Mouse (Mus musculus): ENCODE measurements around the gene Ifngr2.

Gene Ifngr2

DNA sequence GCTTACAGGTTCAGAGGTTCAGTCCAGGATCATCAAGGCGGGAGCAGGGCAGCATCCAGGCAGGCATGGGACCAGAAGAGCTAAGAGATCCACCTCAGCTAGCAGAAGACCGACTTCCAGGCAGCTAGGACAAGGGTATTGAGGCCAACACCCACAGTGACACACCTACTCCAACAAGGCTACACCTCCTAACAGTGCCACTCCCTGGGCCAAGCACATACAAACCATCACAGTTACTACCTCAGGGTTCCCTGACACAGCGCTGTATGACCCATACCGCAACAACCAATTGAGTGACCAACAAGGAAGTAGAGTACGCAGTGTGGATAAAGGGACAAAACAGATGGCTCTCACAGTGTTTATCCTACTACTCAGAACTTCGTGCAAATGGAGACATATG lies 10.5 kb upstream of the Ifngr2 start:
- DNase-seq (ENCODE audit: low read depth, low spot score), result no peak

DNA sequence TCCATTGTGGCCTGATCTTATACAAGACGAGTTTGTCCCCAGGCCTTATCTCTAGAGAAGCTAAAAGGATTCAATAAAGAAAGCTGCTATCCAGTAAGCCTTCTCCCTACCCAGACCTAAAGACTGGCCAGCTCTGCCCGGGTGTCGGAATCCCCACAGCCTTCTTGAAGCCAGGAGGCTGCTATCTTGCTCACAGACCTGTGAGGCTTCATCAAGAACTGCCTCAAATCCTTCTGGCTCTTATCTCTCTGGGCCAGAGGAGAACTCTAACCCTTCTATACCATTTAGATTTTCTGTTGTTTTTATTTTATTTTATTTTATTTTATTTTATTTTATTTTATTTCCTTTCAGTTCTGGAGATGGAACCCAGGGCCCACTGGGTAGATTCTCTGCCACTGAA lies 9.8 kb upstream of the Ifngr2 start:
- DNase-seq (ENCODE audit: low read depth, low spot score), result no peak

DNA sequence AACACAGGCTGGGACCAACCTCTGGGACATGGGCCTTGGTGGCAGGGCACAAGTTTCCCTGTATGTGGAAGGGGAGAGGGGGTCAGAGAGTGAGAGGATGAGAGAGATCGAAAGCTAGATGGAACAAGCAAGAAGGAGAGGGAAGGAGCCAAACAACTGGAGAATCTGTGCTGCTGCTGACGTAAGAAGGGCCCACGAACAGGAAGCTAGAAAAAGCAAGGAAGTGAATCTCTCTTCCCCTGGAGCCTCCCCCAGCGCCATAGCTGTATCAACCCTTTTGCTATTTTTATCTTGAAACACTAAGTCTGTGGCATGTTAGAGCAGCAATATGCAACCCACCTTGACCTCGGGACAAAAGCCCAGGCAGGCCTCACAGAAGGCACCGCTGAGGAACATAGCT lies 8.8 kb upstream of the Ifngr2 start:
- no peak for DNase-seq (ENCODE audit: low read depth, low spot score)

DNA sequence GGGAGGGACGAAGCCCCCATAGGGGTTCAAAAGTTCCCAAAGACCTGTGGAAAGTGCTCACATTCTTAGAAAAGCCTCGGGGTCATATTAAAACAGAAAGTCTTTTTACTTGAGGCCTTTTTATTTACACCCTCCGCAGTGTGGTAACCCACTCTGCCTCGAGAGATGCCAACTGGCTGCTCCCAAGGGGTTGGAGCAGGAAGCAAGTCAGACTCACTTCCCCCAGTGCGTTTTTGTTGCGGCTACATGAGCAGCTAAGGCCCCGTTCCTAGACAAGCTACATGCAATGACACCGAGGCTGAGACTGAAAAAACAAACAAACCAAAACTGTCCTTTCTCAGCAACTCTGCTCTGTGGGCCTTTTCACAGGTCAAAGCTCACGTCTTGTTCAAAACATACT lies 8.4 kb upstream of the Ifngr2 start:
- DNase-seq (ENCODE audit: low read depth, low spot score), result no peak

DNA sequence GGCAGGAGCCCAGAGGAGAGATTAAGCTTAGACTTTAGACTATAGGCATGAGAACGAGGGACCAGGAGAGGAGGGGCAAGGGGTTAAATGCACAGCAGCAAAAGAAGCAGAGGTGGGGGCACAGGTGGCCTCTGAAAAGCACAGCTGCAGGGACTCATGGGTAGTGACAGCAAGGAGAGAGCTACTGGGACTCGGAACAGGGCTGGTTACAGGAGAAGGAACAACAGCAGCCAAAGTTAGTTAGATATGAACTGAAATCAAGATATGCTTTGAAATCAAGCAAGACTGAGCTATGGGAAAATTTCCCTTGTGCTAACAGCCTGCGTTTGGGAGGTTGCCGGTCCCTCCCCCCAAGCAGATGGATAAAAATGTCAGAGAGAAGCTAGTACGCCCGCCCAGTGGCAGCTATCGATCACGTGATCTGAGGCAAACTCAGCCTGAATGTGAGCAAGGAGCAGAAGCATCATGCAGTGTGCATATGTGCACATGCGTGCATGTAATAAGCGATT lies 5.2 kb upstream of the Ifngr2 start:
- peak; percentile 70 for DNase-seq (ENCODE audit: low read depth, low spot score)

DNA sequence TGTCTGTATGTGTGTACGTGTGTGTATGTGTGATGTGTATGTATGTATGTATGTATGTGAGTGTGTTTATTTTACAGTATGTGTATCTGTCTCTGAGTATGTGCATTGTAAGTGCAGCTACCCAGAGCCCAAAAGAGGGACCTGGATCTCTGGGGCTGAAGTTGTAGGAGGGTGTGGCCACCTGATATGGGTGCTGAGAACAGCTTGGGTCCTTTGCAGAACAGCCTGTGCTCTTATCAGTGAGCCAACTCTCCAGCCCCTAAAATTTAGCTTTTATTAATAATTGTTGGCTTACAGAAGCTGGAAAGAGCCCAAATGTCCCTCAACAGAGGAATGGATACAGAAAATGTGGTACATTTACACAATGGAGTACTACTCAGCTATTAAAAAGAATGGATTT lies 3.3 kb upstream of the Ifngr2 start:
- DNase-seq (ENCODE audit: low read depth, low spot score), result no peak

DNA sequence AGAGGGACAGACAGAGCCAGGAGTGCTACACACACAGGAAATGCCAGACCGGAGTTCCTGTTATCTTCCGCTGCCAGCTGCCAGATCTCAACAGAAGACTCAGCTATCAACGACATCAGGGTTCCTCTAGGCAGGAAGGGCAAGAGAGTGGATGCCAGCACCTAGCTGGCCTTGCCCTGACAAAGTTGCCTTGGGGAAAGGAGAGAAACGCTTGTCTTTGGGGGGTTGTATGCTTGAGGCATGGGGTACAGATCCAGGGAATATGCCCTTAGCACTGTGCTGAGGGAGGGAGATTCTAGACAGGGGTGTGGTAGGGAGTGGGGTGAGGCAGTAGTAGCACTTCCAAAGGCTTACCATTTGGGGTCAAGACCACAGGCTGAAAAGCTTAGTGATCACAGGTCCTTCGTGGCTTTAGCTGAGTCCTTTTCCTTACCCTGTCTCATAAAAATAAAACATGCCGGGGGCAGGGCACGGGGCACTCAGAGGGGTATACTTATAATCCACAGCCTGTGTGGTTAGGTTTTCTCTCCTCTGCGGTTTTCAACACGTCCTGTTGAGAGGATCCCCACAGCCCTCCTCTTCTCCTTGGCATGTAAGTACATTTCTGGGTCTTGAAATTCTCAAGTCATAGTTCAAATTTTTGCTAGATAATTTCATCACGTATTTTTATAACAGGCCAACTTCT lies 1.1 kb upstream of the Ifngr2 start:
- DNase-seq (ENCODE audit: low read depth, low spot score), result no peak

DNA sequence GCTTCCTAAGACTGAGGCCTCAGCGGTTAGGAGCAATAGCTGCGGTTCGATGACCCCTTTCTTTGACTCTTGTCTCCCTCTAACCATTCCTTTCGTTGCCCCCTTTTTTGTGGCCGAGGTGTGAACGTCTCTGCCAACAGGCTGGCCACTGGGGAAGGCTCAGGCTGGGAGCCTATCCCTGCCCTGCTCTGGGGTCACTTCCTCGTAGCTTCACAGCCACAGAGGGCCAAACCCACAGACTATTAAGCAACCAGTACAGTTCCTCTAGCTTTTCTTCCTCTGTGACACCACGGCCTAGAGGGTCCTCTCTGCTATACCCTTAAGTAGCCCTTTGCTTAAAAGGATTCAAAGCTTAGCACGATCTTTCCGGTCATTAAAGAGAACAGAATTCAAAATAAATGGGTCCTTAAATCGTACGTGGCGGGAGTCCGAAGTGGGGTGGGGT lies 459 bp upstream of the Ifngr2 start:
- no peak for DNase-seq (ENCODE audit: low read depth, low spot score)

DNA sequence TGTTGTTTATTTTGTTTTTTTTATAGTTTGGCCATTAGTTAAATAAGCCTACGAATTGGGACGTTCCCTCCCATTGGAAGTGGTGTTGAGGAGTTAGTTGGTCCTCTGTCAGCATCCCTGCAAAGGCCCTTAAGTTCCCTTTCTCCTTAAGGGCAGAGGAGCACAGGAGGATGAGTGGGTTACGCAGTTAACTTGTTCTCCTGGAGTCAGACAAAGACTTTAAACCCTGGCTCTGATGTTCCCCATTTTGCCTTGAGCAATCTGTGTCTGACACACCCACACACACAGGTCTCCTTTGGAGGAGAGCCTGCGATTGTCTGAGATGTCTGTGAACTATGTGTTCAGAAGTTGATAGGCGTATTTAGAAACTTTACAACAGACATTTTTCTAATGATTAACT lies 1.1 kb downstream of the Ifngr2 start:
- DNase-seq (ENCODE audit: low read depth, low spot score), result no peak

DNA sequence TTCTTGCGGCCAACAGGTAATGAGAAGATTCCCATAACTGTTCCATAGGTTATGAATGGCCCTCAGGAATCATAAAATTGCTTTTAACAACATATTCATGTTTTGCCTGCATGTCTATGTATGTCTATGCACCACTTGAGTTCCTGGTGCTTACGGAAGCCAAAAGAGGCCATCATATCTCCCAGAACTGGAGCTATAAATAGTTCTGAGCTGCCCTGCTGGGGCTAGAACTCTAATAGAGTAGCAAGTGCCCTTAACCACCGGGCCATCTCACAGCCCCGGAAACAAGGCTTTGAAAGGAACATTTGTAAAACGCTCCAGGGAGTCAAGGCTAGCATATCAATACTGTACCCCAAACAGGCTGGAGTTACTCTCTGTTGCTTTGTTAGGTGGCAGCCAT lies 1.7 kb downstream of the Ifngr2 start:
- DNase-seq (ENCODE audit: low read depth, low spot score), result no peak

DNA sequence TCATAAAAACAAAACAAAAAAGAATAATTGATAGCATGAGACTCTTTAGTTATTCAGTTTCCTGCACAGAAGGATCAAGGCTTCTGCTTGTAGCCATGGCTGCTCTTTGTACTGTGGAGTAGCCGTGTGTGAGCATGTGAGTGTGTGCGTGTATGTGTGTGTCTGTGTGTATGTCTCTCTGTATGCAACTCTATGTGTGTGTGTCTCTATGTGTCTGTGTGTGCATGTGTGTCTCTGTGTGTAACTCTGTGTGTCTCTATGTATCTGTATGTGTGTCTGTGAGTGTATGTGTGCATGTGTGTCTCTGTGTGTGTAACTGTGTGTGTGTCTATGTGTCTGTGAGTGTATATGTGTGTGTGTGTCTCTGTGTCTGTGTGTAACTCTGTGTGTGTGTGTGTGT lies 2.1 kb downstream of the Ifngr2 start:
- DNase-seq (ENCODE audit: low read depth, low spot score), result no peak

DNA sequence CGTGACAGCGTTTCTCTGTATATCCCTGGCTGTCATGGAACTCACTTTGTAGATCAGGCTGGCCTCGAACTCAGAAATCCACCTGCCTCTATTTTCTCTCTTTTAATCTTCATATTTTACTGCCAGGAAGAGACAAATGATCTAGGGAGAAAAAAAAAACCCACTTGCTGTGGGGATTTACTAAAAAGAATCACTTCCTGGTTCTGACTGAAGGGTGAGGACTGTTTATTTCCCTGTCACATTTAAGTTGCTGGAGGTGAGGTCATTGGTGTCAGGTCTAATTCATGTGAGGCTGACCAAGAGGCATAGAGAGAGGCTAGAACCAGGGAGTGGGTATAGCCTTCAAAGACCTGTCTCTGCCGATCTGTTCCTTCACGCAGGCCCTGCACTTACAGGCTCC lies 2.7 kb downstream of the Ifngr2 start:
- DNase-seq (ENCODE audit: low read depth, low spot score), result no peak

DNA sequence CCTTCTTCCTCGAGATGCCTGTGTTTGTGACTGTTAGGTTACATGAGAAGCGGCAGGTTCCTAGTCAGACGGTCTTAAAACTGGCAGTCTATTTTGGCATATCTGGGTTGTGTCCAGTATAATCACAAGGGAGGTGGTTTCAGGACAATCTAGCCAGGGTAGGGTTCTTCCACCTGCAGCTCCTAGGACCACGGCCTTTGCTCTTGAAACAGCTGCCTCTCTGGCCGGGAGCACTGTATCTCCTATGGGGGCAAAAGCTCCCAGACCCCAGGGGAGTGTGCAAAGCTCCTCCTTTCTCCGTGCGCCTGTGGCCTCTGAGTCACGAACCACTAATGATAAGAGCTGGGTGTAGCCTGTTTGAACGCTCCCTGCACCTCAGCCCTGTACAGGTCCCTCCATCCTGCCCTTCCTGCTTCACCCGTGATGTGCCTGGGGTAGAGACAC lies 4.2 kb downstream of the Ifngr2 start:
- DNase-seq (ENCODE audit: low read depth, low spot score), result no peak

DNA sequence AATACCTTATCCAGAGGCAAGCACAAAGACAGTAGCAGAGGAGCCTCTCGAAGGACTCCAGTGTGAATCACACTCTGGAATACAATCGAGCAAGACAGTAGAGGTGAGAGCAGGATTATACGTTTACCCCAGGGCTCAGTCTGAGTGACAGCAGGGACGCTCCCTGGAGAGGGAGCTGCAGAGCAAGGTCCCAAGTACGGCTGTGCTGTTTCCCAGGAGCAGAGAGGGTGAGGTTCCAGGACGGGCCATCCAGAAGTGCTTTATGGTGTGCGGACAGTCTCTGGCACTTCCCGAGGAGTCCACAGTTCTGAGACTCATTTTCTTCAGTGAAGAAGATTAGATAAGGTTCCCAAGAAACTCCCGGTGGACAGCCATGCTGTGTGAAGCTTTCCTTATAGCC lies 5.2 kb downstream of the Ifngr2 start:
- DNase-seq (ENCODE audit: low read depth, low spot score), result no peak

DNA sequence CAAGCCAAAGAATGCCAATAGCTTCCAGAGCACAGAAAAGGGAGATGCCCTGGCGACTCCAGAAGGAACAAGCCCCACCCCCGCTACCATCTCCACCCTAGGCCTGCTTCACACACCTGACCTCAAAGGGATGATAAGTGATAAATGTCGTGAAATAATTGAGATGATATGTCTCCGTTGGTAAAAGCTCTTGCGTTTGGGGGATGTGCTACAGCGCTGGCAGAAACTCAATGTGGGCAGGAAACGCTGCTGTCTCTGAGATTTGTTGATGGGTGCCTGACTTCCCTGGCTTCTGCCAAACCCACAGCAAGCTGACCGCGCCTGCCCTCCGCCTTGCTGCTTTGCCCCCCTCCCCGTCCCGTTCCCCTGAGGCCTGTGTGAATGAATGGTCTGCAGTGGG lies 6.8 kb downstream of the Ifngr2 start:
- no peak for DNase-seq (ENCODE audit: low read depth, low spot score)

DNA sequence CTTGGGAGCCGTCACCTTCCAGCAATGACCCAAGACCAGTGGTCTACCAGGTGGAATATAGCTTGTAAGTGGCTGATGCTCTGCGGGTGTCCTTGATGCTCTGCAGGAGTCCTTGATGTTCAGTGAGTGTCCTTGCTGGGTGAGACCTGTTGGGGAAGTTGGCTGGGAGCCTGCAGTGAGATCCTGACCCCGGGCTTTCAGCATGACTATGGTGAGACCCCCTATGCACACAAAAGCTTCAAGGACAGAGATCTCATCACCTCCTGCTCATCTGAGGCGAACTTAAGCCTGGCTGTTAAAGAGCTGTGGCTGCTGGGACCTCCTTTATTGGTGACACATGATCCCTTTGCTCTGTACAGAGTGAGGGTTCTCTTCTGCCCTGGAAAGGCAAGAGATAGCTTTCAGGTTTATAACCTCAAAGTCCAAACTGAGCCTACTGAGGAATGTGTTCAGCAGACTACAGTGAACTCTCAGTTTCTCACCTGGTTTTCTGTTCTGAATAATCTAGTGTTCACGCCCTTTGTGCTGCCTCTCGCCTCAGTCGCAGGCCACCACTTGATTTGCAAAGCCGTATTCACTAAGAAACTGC lies 8.2 kb downstream of the Ifngr2 start:
- no peak for DNase-seq (ENCODE audit: low read depth, low spot score)

DNA sequence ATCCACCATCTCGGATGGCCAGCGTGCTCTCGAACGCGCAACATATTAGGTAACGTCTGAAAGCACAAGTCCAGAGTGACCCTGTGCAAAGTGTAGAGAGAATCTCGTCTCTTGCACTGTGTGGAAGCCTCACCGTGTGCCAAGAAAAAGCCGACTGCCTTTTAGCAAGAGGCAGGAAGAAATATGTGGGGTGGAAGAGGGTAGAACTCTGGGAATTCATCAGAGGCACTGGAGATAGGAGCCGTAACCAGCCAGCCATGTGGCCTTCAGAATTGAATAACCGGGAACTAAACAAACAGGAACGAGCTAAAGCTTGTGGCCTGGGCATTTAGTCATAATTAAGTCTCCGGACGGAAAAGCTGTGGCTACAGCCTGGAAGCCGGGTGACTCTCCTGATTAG lies 9.8 kb downstream of the Ifngr2 start:
- DNase-seq (ENCODE audit: low read depth, low spot score), result no peak

DNA sequence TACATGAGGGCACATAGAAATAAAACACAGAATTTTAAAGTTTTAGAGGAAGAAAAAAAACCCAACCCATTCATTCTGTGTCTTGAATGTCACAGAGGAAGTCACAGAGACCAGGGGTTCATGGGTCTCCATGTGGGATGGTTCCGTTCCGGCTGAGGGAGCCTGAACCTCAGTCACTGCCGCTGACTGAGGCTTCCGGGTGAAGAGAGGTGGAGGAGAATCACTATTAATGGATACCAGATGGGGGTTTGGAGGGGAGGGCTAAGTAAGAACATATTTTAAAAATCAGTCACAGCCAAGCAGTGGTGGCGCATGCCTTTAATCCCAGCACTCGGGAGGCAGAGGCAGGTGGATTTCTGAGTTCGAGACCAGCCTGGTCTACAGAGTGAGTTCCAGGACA lies 10.3 kb downstream of the Ifngr2 start:
- DNase-seq (ENCODE audit: low read depth, low spot score), result no peak

DNA sequence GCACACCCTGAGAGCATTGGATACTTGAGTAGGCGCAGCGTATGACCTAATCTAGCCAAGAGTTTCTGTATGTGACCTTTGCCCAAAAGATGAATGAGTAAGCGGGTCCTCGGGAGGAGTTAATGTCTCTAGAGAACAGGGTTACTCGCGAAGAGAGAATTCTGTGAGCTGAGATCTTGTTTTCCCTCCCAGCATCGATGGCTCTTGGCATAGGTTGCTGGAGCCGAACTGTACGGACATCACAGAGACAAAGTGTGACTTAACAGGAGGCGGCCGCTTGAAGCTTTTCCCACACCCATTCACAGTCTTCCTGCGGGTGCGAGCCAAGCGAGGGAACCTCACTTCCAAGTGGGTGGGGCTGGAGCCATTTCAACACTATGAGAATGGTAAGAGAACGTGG lies 10.8 kb downstream of the Ifngr2 start:
- no peak for DNase-seq (ENCODE audit: low read depth, low spot score)

DNA sequence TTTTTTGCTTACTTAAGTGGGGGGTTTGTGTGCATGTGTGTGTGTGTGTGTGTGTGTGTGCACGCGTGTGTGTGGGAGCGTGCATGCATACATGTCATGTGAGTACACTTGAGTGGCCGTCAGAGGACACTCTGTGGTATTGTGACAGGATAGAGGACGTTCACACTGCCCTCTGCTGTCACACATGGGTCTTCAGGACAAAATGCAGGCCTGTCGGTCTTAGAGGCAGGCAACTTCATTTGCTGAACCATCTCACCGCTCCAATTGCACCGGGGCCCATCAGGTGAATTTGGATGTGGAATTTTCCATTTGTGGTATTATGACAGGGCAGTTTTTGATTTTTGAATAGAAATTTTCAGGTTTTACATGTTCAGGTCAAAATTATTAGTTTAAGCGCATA lies 14.2 kb downstream of the Ifngr2 start:
- no peak for DNase-seq (ENCODE audit: low read depth, low spot score)

DNA sequence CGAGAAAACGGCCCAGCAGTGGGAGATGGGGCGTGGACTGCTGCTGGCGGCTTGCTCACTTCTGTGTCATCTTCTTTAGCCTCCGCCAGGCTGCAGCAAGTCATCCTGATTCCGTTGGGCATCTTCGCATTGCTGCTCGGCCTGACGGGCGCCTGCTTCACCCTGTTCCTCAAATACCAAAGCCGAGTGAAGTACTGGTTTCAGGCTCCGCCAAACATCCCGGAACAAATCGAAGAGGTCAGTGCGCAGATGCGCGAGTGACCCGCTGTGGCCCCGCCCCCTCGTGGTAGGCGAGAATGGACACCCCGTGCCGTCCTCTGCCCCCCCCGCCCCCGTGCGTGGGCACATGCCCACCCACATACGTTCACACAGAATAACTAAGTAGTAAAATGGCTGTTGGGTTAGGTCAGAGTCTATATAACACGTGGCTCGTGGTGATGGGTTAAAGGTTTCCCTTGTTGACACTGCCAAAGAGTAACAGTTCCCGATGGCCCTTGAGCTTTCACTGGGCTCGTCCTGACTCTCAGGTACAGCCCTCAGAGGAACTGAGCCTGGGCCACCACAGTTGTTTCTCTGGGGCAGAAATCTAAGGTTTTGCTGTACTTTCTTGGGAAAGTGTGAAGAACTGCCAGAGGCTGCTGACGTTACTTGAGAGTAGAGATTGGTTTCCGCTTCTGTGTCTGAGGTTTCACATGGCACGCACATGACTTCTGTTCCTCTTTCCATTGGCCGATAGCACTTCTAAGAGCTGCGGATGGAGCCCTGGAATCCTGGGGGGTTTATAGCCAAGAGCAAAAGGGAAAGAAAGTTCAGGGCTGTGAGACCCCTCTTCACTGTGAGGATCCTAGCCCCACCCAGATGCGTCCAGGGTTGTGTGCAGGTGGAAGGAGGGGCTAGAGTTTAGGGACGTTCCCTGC lies 14.9 kb downstream of the Ifngr2 start:
- no peak for DNase-seq (ENCODE audit: low read depth, low spot score)

DNA sequence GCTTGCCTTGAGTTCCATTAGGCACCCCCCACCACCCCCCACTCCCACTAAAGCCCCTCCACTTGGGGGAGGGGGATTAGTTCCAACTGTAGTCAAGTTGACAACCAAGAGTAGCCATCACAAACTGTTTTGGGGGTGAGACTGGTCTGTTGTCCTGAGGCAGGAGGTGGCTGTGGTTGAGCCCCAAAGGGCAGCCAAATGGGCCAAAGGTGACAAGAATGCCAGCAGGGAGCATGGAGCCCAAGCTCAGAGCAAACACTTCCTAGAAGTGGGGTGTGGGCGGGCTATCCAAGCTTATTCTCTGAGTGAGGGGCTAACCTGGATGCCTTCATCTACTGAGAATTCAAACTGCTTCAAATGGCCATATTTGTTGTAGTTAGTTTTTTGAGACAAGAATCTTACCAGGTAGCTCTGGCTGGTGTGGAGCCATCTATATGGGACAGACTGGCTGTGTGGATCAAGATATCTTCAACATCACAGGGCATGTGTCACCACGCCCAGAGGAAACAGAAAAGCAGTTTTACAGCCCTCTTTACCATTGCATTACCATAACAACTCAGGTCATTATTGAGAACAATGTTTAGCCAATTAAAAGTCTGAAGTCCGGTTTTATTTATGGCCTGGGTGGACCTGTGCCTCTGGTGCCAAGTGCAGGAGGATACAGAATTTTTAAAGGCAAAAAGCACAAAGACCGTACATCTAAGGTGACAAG lies 17.9 kb downstream of the Ifngr2 start:
- no peak for DNase-seq (ENCODE audit: low read depth, low spot score)

Measured in telencephalon, adult 2 months (tissue).